Mouse (Mus musculus) colon, adult 2 months (tissue): ENCODE data around the gene Olfr730. TPM values are rescaled to one million over a fixed set of nuclear protein-coding genes. Genes with fewer than 3 reads are reported as not detected.

ENCODE experiments used
- polyA plus RNA-seq: library from polyadenylated mRNA; depleted of rRNA; stranded (reverse); fragments of >200 nt; gene quantifications from 2 replicates; pipeline ENCODE4 v1.2.3, GENCODE M21; 2012; rRNA removed

Gene Olfr730
- polyA plus RNA-seq = not detected in 2 replicates

DNA sequence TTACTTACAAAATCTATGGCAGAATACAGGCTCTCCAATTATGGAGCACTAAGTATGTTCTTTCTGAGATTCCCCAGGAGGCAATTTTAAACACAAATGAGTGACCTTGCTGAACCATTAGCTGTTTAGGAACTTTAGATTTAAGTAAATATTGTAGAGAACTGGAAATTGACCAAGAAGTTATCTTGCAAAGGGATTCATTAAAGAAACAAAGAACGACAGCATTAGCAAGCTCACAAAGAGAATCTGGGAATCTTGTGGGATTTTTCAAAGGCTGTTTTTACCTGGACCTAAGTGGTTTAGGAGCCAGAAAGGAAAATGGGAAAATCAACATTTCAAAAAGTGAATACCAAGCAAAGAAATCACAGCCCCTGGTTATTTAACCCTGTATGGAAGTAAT lies at the start of gene Olfr730:
Gene Olfr730 (minus strand): TSS at position 101 of the 400 bp plus-strand sequence.

DNA sequence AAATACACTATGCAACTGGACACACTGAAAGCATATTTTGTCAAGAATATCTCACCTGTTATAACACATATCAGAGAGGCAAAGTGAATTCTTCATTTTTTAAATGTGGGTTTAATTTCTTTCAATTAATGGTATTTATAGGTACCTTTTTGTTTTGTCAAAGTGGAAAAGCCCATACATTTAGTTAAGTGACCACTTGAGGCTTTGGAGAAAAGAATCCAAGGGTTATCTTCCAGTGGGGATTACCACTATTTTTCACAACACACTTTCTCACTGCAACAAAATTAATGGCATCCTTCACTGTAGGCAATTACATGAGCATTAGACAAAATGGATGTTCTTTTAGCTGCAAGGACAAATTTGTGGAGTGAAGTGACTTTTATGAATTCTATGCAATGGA lies 35.2 kb downstream of the Olfr730 start, which contains the start of gene Olfr729:
Gene Olfr729 (minus strand): TSS at position 101 of the 400 bp plus-strand sequence.

DNA sequence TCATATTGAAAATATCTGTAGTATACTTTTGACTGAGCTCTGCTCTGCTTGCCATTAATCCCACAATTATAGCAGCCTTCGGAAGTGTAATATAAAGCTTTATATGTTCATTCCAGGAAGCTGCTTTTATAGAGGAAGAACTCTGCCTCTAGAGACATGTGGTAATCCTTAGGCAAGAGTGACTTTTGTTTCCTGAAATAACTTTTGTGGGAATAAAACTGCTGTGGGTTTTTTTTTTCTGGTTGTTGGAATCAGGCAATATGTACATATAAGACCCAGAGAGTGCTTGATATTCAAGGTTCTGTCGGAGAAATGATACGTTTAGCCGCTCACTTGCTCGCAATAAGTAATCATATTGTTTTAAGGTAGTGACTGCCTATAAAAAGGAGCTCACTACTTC lies 45.4 kb downstream of the Olfr730 start, which contains the start of gene Olfr728:
Gene Olfr728 (minus strand): TSS at position 101 of the 400 bp plus-strand sequence.

Other genes with a start within 250 kb of the Olfr730 start
- not detected in 2 replicates for gene Olfr724, start 224.9 kb downstream of the Olfr730 start, polyA plus RNA-seq
- gene Olfr725, start 147.8 kb downstream of the Olfr730 start, polyA plus RNA-seq = not detected in 2 replicates
- not detected in 2 replicates for gene Olfr726, start 97.2 kb downstream of the Olfr730 start, polyA plus RNA-seq
- gene Olfr727, start 65.0 kb downstream of the Olfr730 start, polyA plus RNA-seq = not detected in 2 replicates
- gene Olfr728, start 45.5 kb downstream of the Olfr730 start, polyA plus RNA-seq = not detected in 2 replicates
- gene Olfr729, start 35.3 kb downstream of the Olfr730 start, polyA plus RNA-seq = not detected in 2 replicates
- gene Olfr731, start 53.7 kb upstream of the Olfr730 start, polyA plus RNA-seq = not detected in 2 replicates
- gene Olfr732, start 96.0 kb upstream of the Olfr730 start, polyA plus RNA-seq = not detected in 2 replicates
- not detected in 2 replicates for gene Olfr733, start 113.3 kb upstream of the Olfr730 start, polyA plus RNA-seq
- not detected in 2 replicates for gene Olfr734, start 138.6 kb upstream of the Olfr730 start, polyA plus RNA-seq
- gene Olfr735, start 160.7 kb upstream of the Olfr730 start, polyA plus RNA-seq = not detected in 2 replicates
- gene Tlr11, start 169.7 kb upstream of the Olfr730 start, polyA plus RNA-seq = 0.14 and 0.21 TPM in 2 replicates
- gene Olfr736, start 193.0 kb upstream of the Olfr730 start, polyA plus RNA-seq = not detected in 2 replicates
- gene Olfr738, start 219.4 kb upstream of the Olfr730 start, polyA plus RNA-seq = not detected in 2 replicates
- not detected in 2 replicates for gene Olfr739, start 230.4 kb upstream of the Olfr730 start, polyA plus RNA-seq